In the genomic region with DNA sequence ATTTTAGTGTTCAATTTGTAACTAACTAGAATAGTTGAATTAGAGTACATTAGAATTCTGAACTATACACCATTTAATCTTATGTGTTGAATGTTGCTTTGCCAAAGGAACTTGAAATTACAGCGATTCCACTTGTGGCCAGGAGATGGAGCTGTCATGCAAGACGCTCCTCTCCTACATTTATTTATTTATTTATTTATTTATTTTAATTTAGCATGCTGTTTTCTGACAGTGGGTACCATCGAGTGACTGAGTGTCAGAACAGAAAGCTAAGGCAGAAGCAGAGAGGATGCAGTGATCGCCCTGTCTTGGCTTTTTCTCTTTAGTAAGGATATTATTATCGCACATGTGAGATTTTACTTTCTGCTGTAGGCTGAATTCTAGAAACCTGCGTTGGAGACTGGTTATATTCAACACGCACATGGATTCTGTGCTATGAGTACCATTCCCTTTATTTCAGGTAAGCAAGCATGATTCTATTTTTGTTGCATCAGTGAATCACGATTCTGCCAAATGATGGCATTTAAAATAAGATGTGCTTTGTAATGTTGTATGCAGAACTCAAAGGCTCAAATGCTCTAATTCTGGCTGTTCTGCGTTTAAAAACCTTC, we compare ENCODE assay signal across 8 mouse cellular contexts. TPM values are rescaled to one million over a fixed set of nuclear protein-coding genes. Genes with fewer than 3 reads are reported as not detected.
DNase-seq lines count a peak whose midpoint lies in the region; ATAC-seq and TF ChIP-seq lines count a peak whose summit lies in the region.

Gene Scn2a (plus strand): TSS at position 216 of the 611 bp plus-strand sequence.

- WGBS in forebrain, postnatal 0 days = 21% methylated on average over 9 of the region's 9 CpGs
- WGBS in midbrain, embryonic 15.5 days = 31% methylated on average over 9 of the region's 9 CpGs
- 54% methylated on average over 9 of the region's 9 CpGs for whole genome bisulfite sequencing in thymus, adult 2 months

- peak within 1 kb of the TSS; percentile 46 for H3K4me2 ChIP-seq in forebrain, postnatal 0 days (ENCODE audit: low read depth)
- H3K4me2 ChIP-seq in midbrain, embryonic 15.5 days = peak within 1 kb of the TSS; percentile 41

- H3K27me3 ChIP-seq in forebrain, postnatal 0 days (ENCODE audit: insufficient read depth, low read length) = no peaks in the 10 kb centered on the region
- H3K27me3 ChIP-seq in midbrain, embryonic 15.5 days (replicated peaks) = no peaks in the 10 kb centered on the region
- H3K27me3 ChIP-seq in thymus, adult 2 months (ENCODE audit: control insufficient read depth, insufficient read depth, low read length) = no peaks in the 10 kb centered on the region

- H3K36me3 ChIP-seq in forebrain, postnatal 0 days (ENCODE audit: insufficient read depth) = no peaks in the 10 kb centered on the region
- H3K36me3 ChIP-seq in midbrain, embryonic 15.5 days (replicated peaks) = no peaks in the 10 kb centered on the region
- no peaks in the 10 kb centered on the region for H3K36me3 ChIP-seq in thymus, adult 2 months (ENCODE audit: control insufficient read depth, insufficient read depth, low read length)

- peak; percentile 83 for TF ChIP-seq CTCF in forebrain, postnatal 0 days (IDR thresholded peaks at IDR 0.05; ENCODE audit: low read depth)
- no peak for TF ChIP-seq CTCF in thymus, adult 2 months (IDR thresholded peaks at IDR 0.05; ENCODE audit: borderline replicate concordance, control insufficient read depth, extremely low read depth, insufficient read depth, low read length, poor library complexity)

- TF ChIP-seq POLR2A in thymus, adult 2 months (IDR thresholded peaks at IDR 0.05; ENCODE audit: control insufficient read depth, extremely low read depth, insufficient read depth, low read length, poor library complexity) = no peak

- peak within 1 kb of the TSS; percentile 43 for H3K4me3 ChIP-seq in forebrain, postnatal 0 days (ENCODE audit: low read depth, low read length)
- H3K4me3 ChIP-seq in midbrain, embryonic 15.5 days = peak within 1 kb of the TSS; percentile 51
- H3K4me3 ChIP-seq in thymus, adult 2 months (ENCODE audit: control insufficient read depth, insufficient read depth, low read length) = no peak within 1 kb of the TSS

- 0 out of 2 replicates have a peak, but pooled peaks cover 8% of the 10 kb centered on the region for H3K4me1 ChIP-seq in forebrain, postnatal 0 days (ENCODE audit: insufficient read depth)
- 0 out of 2 replicates have a peak, but pooled peaks cover 2% of the 10 kb centered on the region for H3K4me1 ChIP-seq in midbrain, embryonic 15.5 days
- H3K4me1 ChIP-seq in thymus, adult 2 months (replicated peaks; ENCODE audit: control insufficient read depth, insufficient read depth, low read length) = no peaks in the 10 kb centered on the region

- peak within 1 kb of the TSS; percentile 57 for H3K9ac ChIP-seq in forebrain, postnatal 0 days
- H3K9ac ChIP-seq in midbrain, embryonic 15.5 days = peak within 1 kb of the TSS; percentile 52

- ATAC-seq in forebrain, postnatal 0 days = peak; percentile 86
- peak; percentile 78 for ATAC-seq in midbrain, embryonic 15.5 days (replicated peaks)

- DNase-seq in adrenal gland, adult 2 months = peak; percentile 21
- DNase-seq in adrenal gland, postnatal 4 days (ENCODE audit: low spot score in 2 of 2) = no peak
- DNase-seq in CD4-positive helper T cell, adult 2 months (ENCODE audit: low read depth, low spot score) = peak; percentile 11
- DNase-seq in cerebellum, adult 11 months = peak; percentile 68
- peak; percentile 84 for DNase-seq in forebrain, postnatal 0 days
- peak; percentile 53 for DNase-seq in layer of hippocampus, adult 9-11 months
- DNase-seq in thymus, adult 2 months = no peak

- no peaks in the 10 kb centered on the region for H3K9me3 ChIP-seq in forebrain, postnatal 0 days (ENCODE audit: low read length)
- no peaks in the 10 kb centered on the region for H3K9me3 ChIP-seq in midbrain, embryonic 15.5 days

- H3K27ac ChIP-seq in forebrain, postnatal 0 days (ENCODE audit: low read depth, low read length) = peak within 1 kb of the TSS; percentile 77
- H3K27ac ChIP-seq in midbrain, embryonic 15.5 days = peak within 1 kb of the TSS; percentile 84
- H3K27ac ChIP-seq in thymus, adult 2 months (ENCODE audit: control insufficient read depth, insufficient read depth, low read length) = no peak within 1 kb of the TSS

RNA-seq across cellular contexts. Expression of gene Scn2a, which starts in this region (rescaled TPM):
- total RNA-seq in adrenal gland, adult 2 months (2021) = 1 to 10 TPM in 1 of 2 experiments, under 1 TPM in 1; 0.55 to 1.2 TPM
- polyA plus RNA-seq in adrenal gland, adult 2 months (2012; rRNA removed) = 0.07 and 0.10 TPM in 2 replicates
- total RNA-seq in adrenal gland, postnatal 4 days (2021) = 1 to 10 TPM; 3.2 to 3.4 TPM
- 91.5 and 101 TPM in 2 replicates for total RNA-seq in forebrain, postnatal 0 days (2014; rRNA removed)
- 32.7 and 50.1 TPM in 2 replicates for polyA plus RNA-seq in forebrain, postnatal 0 days (2015; fragmentation: Nextera tagmentation; extraction: Ambion mirVana)
- 43.6 and 47.5 TPM in 2 replicates for polyA plus RNA-seq in midbrain, embryonic 15.5 days (2015; fragmentation: Nextera tagmentation; extraction: Ambion mirVana)
- 0.08 TPM in 2 replicates for polyA plus RNA-seq in thymus, adult 2 months (2012; rRNA removed)

Comparison
In these comparisons a context has a peak if more than half of its experiments do, and no peak if none do; other contexts are left out.
1. RNA of gene Scn2a (total RNA-seq): 91.5 to 101 TPM in forebrain, postnatal 0 days; 3.2 to 3.4 TPM in adrenal gland, postnatal 4 days and 0.55 to 1.2 TPM in adrenal gland, adult 2 months; every median in the first group is over 10 times any median in the second.
2. RNA of gene Scn2a (polyA plus RNA-seq): 32.7 to 50.1 TPM in forebrain, postnatal 0 days and 43.6 to 47.5 TPM in midbrain, embryonic 15.5 days; 0.08 TPM in thymus, adult 2 months and 0.07 to 0.10 TPM in adrenal gland, adult 2 months; every median in the first group is over 10 times any median in the second.
3. DNase-seq: peak in adrenal gland, adult 2 months (single experiment), CD4-positive helper T cell, adult 2 months (single experiment), cerebellum, adult 11 months (single experiment), forebrain, postnatal 0 days (single experiment) and layer of hippocampus, adult 9-11 months (single experiment); none in adrenal gland, postnatal 4 days (0 of 2) and thymus, adult 2 months (single experiment).